ENCODE assay signal across 8 mouse cellular contexts in genomic region chr2:162943148-162943846, GRCm38 (mm10). TPM values are rescaled to one million over a fixed set of nuclear protein-coding genes. Genes with fewer than 3 reads are reported as not detected.
DNase-seq lines count a peak whose midpoint lies in the region; ATAC-seq and TF ChIP-seq lines count a peak whose summit lies in the region.

Gene L3mbtl1, plus strand, starts transcription at chr2:162943472.

- peak; percentile 81 for ATAC-seq in hindbrain, embryonic 14.5 days (ENCODE audit: low FRiP score)
- ATAC-seq in neural tube, embryonic 11.5 days (ENCODE audit: insufficient read depth, low FRiP score, low TSS enrichment), result peak; percentile 49

- H3K79me2 ChIP-seq in heart, adult 2 months (replicated peaks; ENCODE audit: control insufficient read depth, insufficient read depth, low read length), result no peaks in the 10 kb centered on the region

- intact Hi-C loops in heart, adult 2 months (cut with DNase I), result loop anchor here (10.0 kb wide), 1 partner anchor 262 kb away; the partner anchor contains the start of gene Tox2
- intact Hi-C loops in heart, postnatal 25 days (cut with DNase I), result no loop called here

- H3K27ac ChIP-seq in heart, adult 2 months, result no peak within 1 kb of the TSS
- no peak within 1 kb of the TSS for H3K27ac ChIP-seq in embryonic fibroblast, embryonic 13.5 days (ENCODE audit: insufficient read depth, low read length)
- peak within 1 kb of the TSS; percentile 53; the same call in 1 of the 2 replicates for H3K27ac ChIP-seq in hindbrain, embryonic 14.5 days
- no peak within 1 kb of the TSS for H3K27ac ChIP-seq in limb, embryonic 10.5 days
- H3K27ac ChIP-seq in neural tube, embryonic 11.5 days (ENCODE audit: low read depth, low read length), result no peak within 1 kb of the TSS

- H3K36me3 ChIP-seq in heart, adult 2 months (ENCODE audit: control insufficient read depth, insufficient read depth, low read length), result peaks cover 2% of the 10 kb centered on the region
- H3K36me3 ChIP-seq in hindbrain, embryonic 14.5 days (replicated peaks; ENCODE audit: control insufficient read depth, insufficient read depth), result peaks cover 32% of the 10 kb centered on the region
- H3K36me3 ChIP-seq in limb, embryonic 10.5 days, result peaks cover 31% of the 10 kb centered on the region
- H3K36me3 ChIP-seq in neural tube, embryonic 11.5 days (ENCODE audit: control insufficient read depth, insufficient read depth, low read length), result 0 out of 2 replicates have a peak, but pooled peaks cover 2% of the 10 kb centered on the region

- H3K4me3 ChIP-seq in heart, adult 2 months, result peak within 1 kb of the TSS; percentile 46
- peak within 1 kb of the TSS; percentile 45 for H3K4me3 ChIP-seq in embryonic fibroblast, embryonic 13.5 days (ENCODE audit: insufficient read depth, low read length)
- peak within 1 kb of the TSS; percentile 52 for H3K4me3 ChIP-seq in hindbrain, embryonic 14.5 days (replicated peaks; ENCODE audit: low read length)
- peak within 1 kb of the TSS; percentile 57 for H3K4me3 ChIP-seq in limb, embryonic 10.5 days
- H3K4me3 ChIP-seq in neural tube, embryonic 11.5 days (ENCODE audit: low read depth, low read length), result peak within 1 kb of the TSS; percentile 45

- WGBS in heart, adult 2 months, result under 1% methylated on average over 40 of the region's 40 CpGs
- under 1% methylated on average over 40 of the region's 40 CpGs for WGBS in hindbrain, embryonic 14.5 days
- WGBS in limb, embryonic 10.5 days, result under 1% methylated on average over 40 of the region's 40 CpGs
- WGBS in neural tube, embryonic 11.5 days, result under 1% methylated on average over 38 of the region's 40 CpGs

- no peaks in the 10 kb centered on the region for H3K4me1 ChIP-seq in heart, adult 2 months (ENCODE audit: control insufficient read depth, insufficient read depth, low read length)
- H3K4me1 ChIP-seq in embryonic fibroblast, embryonic 13.5 days (ENCODE audit: control insufficient read depth, insufficient read depth, low read length), result no peaks in the 10 kb centered on the region
- peaks cover 8% of the 10 kb centered on the region for H3K4me1 ChIP-seq in hindbrain, embryonic 14.5 days (replicated peaks; ENCODE audit: control insufficient read depth, insufficient read depth, low read length)
- peaks cover 23% of the 10 kb centered on the region for H3K4me1 ChIP-seq in limb, embryonic 10.5 days
- H3K4me1 ChIP-seq in neural tube, embryonic 11.5 days (ENCODE audit: control insufficient read depth, insufficient read depth, low read length), result 0 out of 2 replicates have a peak, but pooled peaks cover 2% of the 10 kb centered on the region

- no peak for TF ChIP-seq CTCF in heart, adult 2 months (IDR thresholded peaks at IDR 0.05)
- no peak for TF ChIP-seq CTCF in embryonic fibroblast, embryonic 13.5 days (IDR thresholded peaks at IDR 0.05; ENCODE audit: borderline replicate concordance, insufficient read depth, low read length)

- TF ChIP-seq EP300 in heart, adult 2 months (IDR thresholded peaks at IDR 0.05; ENCODE audit: insufficient read depth, low read depth, low read length), result no peak

- no peaks in the 10 kb centered on the region for H3K27me3 ChIP-seq in heart, adult 2 months (ENCODE audit: control insufficient read depth, insufficient read depth, low read length)
- H3K27me3 ChIP-seq in hindbrain, embryonic 14.5 days (ENCODE audit: control insufficient read depth, insufficient read depth, low read length), result peaks cover 11% of the 10 kb centered on the region
- peaks cover 55% of the 10 kb centered on the region for H3K27me3 ChIP-seq in limb, embryonic 10.5 days (ENCODE audit: low read depth, poor library complexity, severe bottlenecking)
- peaks cover 15% of the 10 kb centered on the region for H3K27me3 ChIP-seq in neural tube, embryonic 11.5 days (ENCODE audit: control insufficient read depth, insufficient read depth, low read length)

- H3K9me3 ChIP-seq in hindbrain, embryonic 14.5 days (ENCODE audit: control insufficient read depth, low read length), result no peaks in the 10 kb centered on the region
- H3K9me3 ChIP-seq in limb, embryonic 10.5 days (replicated peaks), result no peaks in the 10 kb centered on the region
- no peaks in the 10 kb centered on the region for H3K9me3 ChIP-seq in neural tube, embryonic 11.5 days (ENCODE audit: control insufficient read depth, low read length)

- H3K9ac ChIP-seq in heart, adult 2 months (ENCODE audit: low read depth, low read length), result peak within 1 kb of the TSS; percentile 51
- H3K9ac ChIP-seq in hindbrain, embryonic 14.5 days, result peak within 1 kb of the TSS; percentile 72
- peak within 1 kb of the TSS; percentile 56 for H3K9ac ChIP-seq in neural tube, embryonic 11.5 days (ENCODE audit: low read length)

- H3K4me2 ChIP-seq in hindbrain, embryonic 14.5 days (replicated peaks), result peak within 1 kb of the TSS; percentile 88
- H3K4me2 ChIP-seq in neural tube, embryonic 11.5 days (ENCODE audit: low read depth), result peak within 1 kb of the TSS; percentile 93

- TF ChIP-seq POLR2A in heart, adult 2 months (IDR thresholded peaks at IDR 0.05; ENCODE audit: insufficient read depth, low read depth, low read length), result no peak
- no peak for TF ChIP-seq POLR2A in embryonic fibroblast, embryonic 13.5 days (IDR thresholded peaks at IDR 0.05; ENCODE audit: low read depth, low read length)

- peak; percentile 25 to 43 for DNase-seq in heart, adult 2 months
- DNase-seq in heart, postnatal 25 days (ENCODE audit: low spot score), result no peak
- peak; percentile 63 for DNase-seq in adrenal gland, postnatal 10 days
- DNase-seq in hindbrain, embryonic 14.5 days (ENCODE audit: low spot score), result peak; percentile 57
- DNase-seq in limb, embryonic 10.5 days (ENCODE audit: low spot score), result peak; percentile 62
- peak; percentile 42 for DNase-seq in neural tube, embryonic 11.5 days (ENCODE audit: low spot score)
- no peak for DNase-seq in spleen, postnatal 14 days (ENCODE audit: low spot score in 2 of 2)

RNA-seq across cellular contexts. Expression of gene L3mbtl1, which starts in this region (rescaled TPM):
- total RNA-seq in heart, adult 2 months (2021), result under 1 TPM in 1 of 2 experiments, not detected in 1; 0.65 TPM
- polyA plus RNA-seq in heart, adult 2 months (2012; rRNA removed), result 0.10 TPM in 1 of 2 replicates, not detected in the other
- not detected for total RNA-seq in heart, postnatal 25 days (2021)
- under 1 TPM; 0.33 to 0.63 TPM for total RNA-seq in adrenal gland, postnatal 10 days (2021)
- 0.23 and 0.51 TPM in 2 replicates for polyA plus RNA-seq in embryonic fibroblast, embryonic 13.5 days (2011; ENCODE audit: insufficient read length, low read depth, missing spikeins)
- polyA plus RNA-seq in hindbrain, embryonic 14.5 days (2014; fragmentation: Nextera tagmentation; extraction: Ambion mirVana), result 3.9 and 4.3 TPM in 2 replicates
- 0.11 TPM in 1 of 2 replicates, not detected in the other for polyA plus RNA-seq in limb, embryonic 10.5 days (2016; fragmentation: Nextera tagmentation; extraction: Ambion mirVana)
- 0.05 TPM in 1 of 2 replicates, not detected in the other for polyA plus RNA-seq in neural tube, embryonic 11.5 days (2014; fragmentation: Nextera tagmentation; extraction: Ambion mirVana)

Comparison
In these comparisons a context has a peak if more than half of its experiments do, and no peak if none do; other contexts are left out.
1. Peak in DNase-seq, H3K4me3 ChIP-seq and H3K9ac ChIP-seq in heart, adult 2 months; RNA of the gene not detected or under 1 TPM.
2. Peak in DNase-seq in adrenal gland, postnatal 10 days; RNA of the gene not detected or under 1 TPM.
3. Peak in DNase-seq and H3K4me3 ChIP-seq in limb, embryonic 10.5 days; RNA of the gene not detected or under 1 TPM.
4. Peak in DNase-seq, ATAC-seq, H3K4me3 ChIP-seq, H3K9ac ChIP-seq and H3K4me2 ChIP-seq in neural tube, embryonic 11.5 days; RNA of the gene not detected or under 1 TPM.